Mouse (Mus musculus) left cerebral cortex, adult 6 months (tissue): Measurements from ENCODE around the gene Gfy. TPM values are rescaled to one million over a fixed set of nuclear protein-coding genes. Genes with fewer than 3 reads are reported as not detected.

Experiments used
- long read RNA-seq, 2 experiments: library from polyadenylated mRNA; unstranded; transcript quantifications; one replicate each; pipeline ENCODE4 v2.0.0; 2019 to 2020
- polyA plus RNA-seq: library from polyadenylated mRNA; unstranded; fragments of <200 nt; fragmentation: Nextera tagmentation; gene quantifications from 2 replicates; pipeline ENCODE4 v1.2.3, GENCODE M21; 2021

The Gfy gene
- polyA plus RNA-seq: 0.05 TPM in 1 of 2 replicates, not detected in the other
- long read RNA-seq, experiment 1: 0 reads
- long read RNA-seq, experiment 2: 0 reads

DNA sequence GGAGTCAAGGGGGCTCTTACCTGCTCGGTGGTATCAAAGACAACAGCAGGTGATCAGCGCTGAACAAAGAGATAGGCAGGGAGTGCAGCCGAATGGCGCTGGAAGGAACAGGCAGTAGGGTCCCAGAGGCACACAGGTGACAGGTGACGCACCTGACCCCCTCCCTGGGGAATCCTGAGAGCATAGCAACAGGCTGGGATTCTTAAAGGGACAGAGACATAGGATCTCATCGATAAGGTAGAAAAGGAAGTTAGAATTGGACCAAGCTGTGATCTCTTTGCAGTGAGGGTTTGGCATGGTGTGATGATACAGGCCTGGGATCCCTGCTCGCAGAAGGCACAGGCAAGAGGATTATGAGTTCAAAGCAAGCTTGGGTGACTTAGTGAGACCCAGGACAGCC is at the start of gene Gfy:
Gfy (minus strand) TSS at position 101 of the 400 bp plus-strand sequence.

DNA sequence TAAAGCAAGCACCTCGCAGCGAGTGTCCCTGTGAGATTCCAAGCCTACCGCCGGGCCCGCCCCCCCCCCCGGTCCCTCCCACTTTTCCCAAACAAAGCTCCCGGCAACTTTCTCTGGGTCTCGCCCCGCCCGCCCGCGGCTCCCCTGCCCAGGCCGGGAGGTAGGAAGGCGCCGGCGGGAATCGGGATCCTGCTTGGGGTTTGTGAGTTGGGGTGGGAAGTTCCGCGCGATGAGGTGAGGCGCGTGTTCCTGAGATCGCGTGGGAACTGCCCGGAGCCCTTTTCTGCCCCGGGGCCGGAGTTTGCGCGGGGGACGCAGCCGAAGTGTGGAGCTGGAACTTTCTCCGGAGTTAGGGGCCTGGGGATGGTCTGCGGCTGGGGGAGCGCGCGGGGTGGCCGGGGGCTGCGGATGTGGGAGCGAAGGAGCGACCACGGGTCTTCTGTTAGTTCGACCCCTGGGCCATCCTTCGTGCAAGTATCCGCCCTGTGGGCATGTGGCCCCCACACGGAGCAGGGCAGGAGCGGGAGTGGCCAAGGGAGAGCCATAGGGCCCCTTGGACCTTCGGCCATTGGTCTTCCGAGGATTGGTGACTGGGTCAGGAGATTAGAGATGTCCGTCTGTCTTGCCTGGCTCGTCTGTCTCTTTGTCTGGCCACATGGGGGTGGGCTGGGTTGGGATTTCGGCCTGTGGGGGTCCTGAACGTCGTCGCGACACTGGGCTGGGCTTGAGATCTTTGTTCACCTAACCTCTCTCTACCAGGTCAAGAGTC is 36.5 kb upstream of the Gfy start, which contains the start of gene Tead2:
Tead2 (plus strand) TSS at position 81 of the 769 bp plus-strand sequence.

GRCm38 (mm10) chr7:45211851-45212251 is 32.5 kb upstream of the Gfy start, which contains the start of gene Dkkl1:
Gene Dkkl1, minus strand, starts transcription at chr7:45212147.

DNA sequence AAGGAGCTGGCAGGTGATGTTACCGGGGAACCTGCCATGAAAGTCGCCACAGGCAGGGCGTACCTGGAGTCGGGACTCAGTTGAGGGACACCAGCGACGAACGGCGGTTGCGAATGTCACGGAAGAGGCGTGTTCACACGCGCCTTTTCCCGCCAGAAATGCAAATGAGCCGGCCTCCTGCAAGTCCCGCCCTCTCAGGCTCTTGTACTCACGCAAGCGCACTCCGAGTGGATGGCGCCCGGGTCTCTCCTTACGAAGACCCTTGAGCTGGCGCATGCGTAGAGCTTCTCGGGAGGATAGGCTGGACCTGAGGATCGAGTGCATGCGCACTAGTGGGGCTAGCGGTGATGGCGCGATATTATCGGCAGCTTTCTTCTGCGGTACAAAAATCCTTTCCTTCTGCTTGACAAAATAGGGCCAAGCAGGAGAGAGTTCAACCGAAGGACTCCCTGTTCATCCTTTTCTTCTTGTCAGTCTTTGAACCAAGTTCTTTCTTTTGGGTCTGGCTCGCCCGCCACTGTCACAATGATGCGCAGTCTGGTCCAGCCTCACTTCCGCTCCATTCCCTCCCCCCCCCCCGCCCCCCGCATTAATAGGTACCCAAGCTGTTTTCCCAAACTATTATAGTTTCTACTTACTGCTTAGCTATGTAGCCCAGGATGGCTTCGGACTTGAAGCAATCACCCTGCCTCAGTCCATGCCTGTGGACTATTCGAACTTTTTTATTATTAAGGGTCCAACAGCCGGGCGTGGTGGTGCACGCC is 25.2 kb upstream of the Gfy start, which contains the start of gene Ccdc155:
Ccdc155 (minus strand) TSS at position 513 of the 764 bp plus-strand sequence.

DNA sequence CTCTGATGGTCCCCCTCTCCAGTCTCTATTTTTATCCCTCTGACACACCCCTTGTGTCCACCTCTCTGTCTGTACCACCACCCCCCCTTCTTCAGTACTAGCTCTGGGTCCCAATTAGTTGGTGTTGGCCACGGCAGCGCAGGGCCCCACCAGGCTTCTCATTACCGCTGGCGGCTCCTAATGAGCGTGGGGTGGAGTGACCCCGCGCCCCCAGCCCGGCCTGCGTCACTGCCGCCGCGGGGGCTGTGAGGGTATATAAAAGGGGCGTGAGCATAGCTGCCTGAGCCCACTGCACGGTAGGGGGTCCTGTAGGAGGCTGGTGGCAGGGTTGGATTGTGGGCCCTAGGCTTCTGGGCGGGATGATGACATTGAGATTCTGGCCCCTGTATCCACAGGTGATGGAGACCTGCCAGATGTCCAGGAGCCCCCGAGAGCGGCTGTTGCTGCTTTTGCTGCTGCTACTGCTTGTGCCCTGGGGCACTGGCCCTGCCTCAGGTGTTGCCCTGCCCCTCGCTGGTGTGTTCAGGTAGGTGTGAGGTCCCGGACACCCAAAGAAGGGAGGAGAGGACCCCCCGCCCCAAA is 1.6 kb upstream of the Gfy start, which contains the start of gene Pth2:
Pth2 (plus strand) TSS at position 100 of the 582 bp plus-strand sequence.

GRCm38 (mm10) chr7:45163735-45164490 is 15.5 kb downstream of the Gfy start, which contains the start of gene Slc17a7:
Gene Slc17a7, plus strand, starts transcription at chr7:45163949.

DNA sequence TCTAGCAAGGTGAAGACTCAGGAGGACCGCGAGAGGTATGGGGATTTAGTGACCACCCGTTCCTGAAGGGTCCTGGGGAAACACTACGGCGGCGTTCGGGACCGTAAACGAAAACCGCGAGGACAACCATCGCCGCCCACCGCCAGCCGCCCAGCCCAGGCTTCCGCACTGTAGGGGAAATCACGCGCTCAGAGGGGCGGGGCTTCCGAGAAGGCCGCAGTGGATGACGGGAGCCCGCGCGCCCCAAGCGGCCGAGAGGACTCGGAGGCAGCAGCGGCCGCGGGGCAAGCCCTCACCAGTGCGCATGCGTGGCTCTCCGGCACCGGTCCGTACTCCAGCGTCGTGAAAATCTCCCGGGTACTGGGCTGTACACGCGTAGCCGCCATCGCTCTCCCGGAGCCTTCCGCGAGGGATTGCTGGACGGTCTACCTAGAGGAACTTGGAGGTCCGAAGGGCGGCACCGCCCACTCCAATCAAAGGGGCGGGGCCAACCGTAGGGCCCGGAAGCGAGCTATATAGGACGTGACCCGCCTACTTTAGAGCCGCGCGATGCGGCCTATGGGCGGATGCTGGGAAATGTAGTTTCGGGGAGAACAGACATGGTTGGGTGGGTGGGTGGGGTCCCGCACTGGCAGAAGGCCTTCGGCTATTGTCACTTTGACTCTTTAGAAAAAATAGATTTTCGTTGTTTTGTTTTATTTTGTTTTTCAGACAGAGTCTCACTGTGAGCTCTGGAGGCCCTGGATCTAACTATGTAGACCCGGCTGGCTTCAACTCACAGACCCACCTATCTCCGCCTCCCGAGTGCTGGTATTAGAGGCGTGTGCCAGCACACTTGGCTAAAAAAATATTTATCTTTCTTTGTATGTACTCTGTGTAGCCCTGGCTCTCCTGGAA is 25.0 kb downstream of the Gfy start, which contains the start of the genes Pih1d1 and Aldh16a1:
Pih1d1 (plus strand) TSS at position 208 of the 897 bp plus-strand sequence.
Aldh16a1 (minus strand) TSS at position 489 of the 897 bp plus-strand sequence.

DNA sequence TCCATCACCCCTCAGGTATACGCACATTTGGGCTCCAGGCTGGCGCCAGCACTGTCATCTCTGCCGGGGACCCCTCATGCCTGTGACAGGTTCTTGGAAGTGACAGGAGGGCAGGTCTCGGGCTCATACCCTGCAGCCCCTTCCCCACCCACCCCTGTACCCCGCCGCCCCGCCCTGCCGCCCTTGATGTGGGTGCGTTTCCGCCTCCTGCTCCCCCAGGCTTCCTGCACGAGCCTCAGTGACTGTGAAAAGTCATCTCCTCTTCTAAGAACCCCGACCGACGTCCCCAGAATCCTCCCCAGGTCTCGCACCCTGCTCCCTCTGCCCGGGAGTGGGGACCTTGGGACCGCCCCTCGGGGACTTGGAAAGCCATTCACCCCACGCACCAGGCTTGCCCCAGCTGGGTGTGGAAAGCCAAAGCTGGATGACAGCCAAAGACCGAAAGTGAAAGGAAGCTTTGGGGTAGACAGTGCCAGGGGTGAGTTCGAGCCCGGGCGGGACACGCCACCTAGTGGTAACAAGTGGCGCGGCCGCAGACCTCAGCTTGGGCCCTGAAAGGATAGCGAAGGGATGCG is 43.3 kb downstream of the Gfy start, which contains the start of the genes Gm45713 and Flt3l:
Gm45713 (minus strand) TSS at position 239 of the 575 bp plus-strand sequence.
Flt3l (minus strand) TSS at position 440 of the 575 bp plus-strand sequence.

GRCm38 (mm10) chr7:45128624-45129246 is 50.6 kb downstream of the Gfy start, which contains the start of gene Rpl13a:
Gene Rpl13a, minus strand, starts transcription at chr7:45128761.

Other genes with a start within 250 kb of the Gfy start
- gene Tsks, start 236.4 kb downstream of the Gfy start, polyA plus RNA-seq: 0.91 and 0.97 TPM in 2 replicates
- gene Cpt1c, start 204.7 kb downstream of the Gfy start, polyA plus RNA-seq: 48.7 and 54.3 TPM in 2 replicates
- gene Prmt1, start 193.0 kb downstream of the Gfy start, polyA plus RNA-seq: 9.6 and 17.5 TPM in 2 replicates
- gene Irf3, start 181.9 kb downstream of the Gfy start, polyA plus RNA-seq: 11.6 and 14.6 TPM in 2 replicates
- gene Bcl2l12, start 180.9 kb downstream of the Gfy start, polyA plus RNA-seq: 2.0 and 2.6 TPM in 2 replicates
- 61.4 and 61.9 TPM in 2 replicates for gene Scaf1, start 163.2 kb downstream of the Gfy start, polyA plus RNA-seq
- gene Rras, start 161.6 kb downstream of the Gfy start, polyA plus RNA-seq: 5.0 and 5.8 TPM in 2 replicates
- gene Prr12, start 126.7 kb downstream of the Gfy start, polyA plus RNA-seq: 3.6 and 6.1 TPM in 2 replicates
- 36.5 and 47.8 TPM in 2 replicates for gene Nosip, start 117.1 kb downstream of the Gfy start, polyA plus RNA-seq
- gene Prrg2, start 116.9 kb downstream of the Gfy start, polyA plus RNA-seq: 11.7 and 12.1 TPM in 2 replicates
- gene Rcn3, start 87.3 kb downstream of the Gfy start, polyA plus RNA-seq: 9.5 and 14.4 TPM in 2 replicates
- 26.0 and 28.5 TPM in 2 replicates for gene Fcgrt, start 75.7 kb downstream of the Gfy start, polyA plus RNA-seq
- 1,227 and 1,374 TPM in 2 replicates for gene Rps11, start 55.1 kb downstream of the Gfy start, polyA plus RNA-seq
- gene Rpl13a, start 50.8 kb downstream of the Gfy start, polyA plus RNA-seq: 2,046 and 2,172 TPM in 2 replicates
- gene Gm45713, start 43.3 kb downstream of the Gfy start, polyA plus RNA-seq: 0.14 TPM in 1 of 2 replicates, not detected in the other
- 0.70 and 0.99 TPM in 2 replicates for gene Flt3l, start 43.1 kb downstream of the Gfy start, polyA plus RNA-seq
- gene Pih1d1, start 25.3 kb downstream of the Gfy start, polyA plus RNA-seq: 37.8 and 48.3 TPM in 2 replicates
- 4.8 TPM in 2 replicates for gene Aldh16a1, start 25.0 kb downstream of the Gfy start, polyA plus RNA-seq
- 45.6 and 104 TPM in 2 replicates for gene Slc17a7, start 15.6 kb downstream of the Gfy start, polyA plus RNA-seq
- gene Pth2, start 1.4 kb upstream of the Gfy start, polyA plus RNA-seq: not detected in 2 replicates
- gene Ccdc155, start 25.3 kb upstream of the Gfy start, polyA plus RNA-seq: 3.6 and 4.4 TPM in 2 replicates
- gene Dkkl1, start 32.6 kb upstream of the Gfy start, polyA plus RNA-seq: 41.8 and 55.2 TPM in 2 replicates
- gene Tead2, start 36.2 kb upstream of the Gfy start, polyA plus RNA-seq: 0.40 and 2.1 TPM in 2 replicates
- gene Cd37, start 59.5 kb upstream of the Gfy start, polyA plus RNA-seq: 9.9 and 10.6 TPM in 2 replicates
- gene Slc6a16, start 61.5 kb upstream of the Gfy start, polyA plus RNA-seq: 1.1 and 1.6 TPM in 2 replicates
- gene Slc6a21, start 97.9 kb upstream of the Gfy start, polyA plus RNA-seq: not detected in 2 replicates
- gene Trpm4, start 154.2 kb upstream of the Gfy start, polyA plus RNA-seq: 9.2 and 15.2 TPM in 2 replicates
- 0.05 and 0.11 TPM in 2 replicates for gene Hrc, start 155.7 kb upstream of the Gfy start, polyA plus RNA-seq
- 11.0 and 32.9 TPM in 2 replicates for gene Ppfia3, start 187.4 kb upstream of the Gfy start, polyA plus RNA-seq
- 270 and 272 TPM in 2 replicates for gene Lin7b, start 191.0 kb upstream of the Gfy start, polyA plus RNA-seq
- gene Snrnp70, start 216.2 kb upstream of the Gfy start, polyA plus RNA-seq: 34.4 and 37.7 TPM in 2 replicates
- not detected in 2 replicates for gene Kcna7, start 226.1 kb upstream of the Gfy start, polyA plus RNA-seq
- 0.10 TPM in 1 of 2 replicates, not detected in the other for gene Ntf5, start 234.1 kb upstream of the Gfy start, polyA plus RNA-seq
- 0.19 TPM in 1 of 2 replicates, not detected in the other for gene Lhb, start 241.3 kb upstream of the Gfy start, polyA plus RNA-seq